Mouse (Mus musculus) hindlimb bud, embryonic 11.5 days (tissue): Measurements from ENCODE around the gene Gm45021.
"Not testable (repeated sequence)": the region's sequence is repeated elsewhere in the genome, so short reads cannot be mapped to it uniquely, and the experiment has no call there.

Experiments
- DNase-seq: peaks from one replicate; pipeline ENCODE4 v3.0.0-alpha.2; 2012; ENCODE audit warnings: low read depth, low spot score; ENCODE audit errors: extremely low spot score

Gm45021 gene

GRCm38 (mm10) chr6:48609512-48609911 lies 20.1 kb downstream of the Gm45021 start:
- no peak for DNase-seq

- DNase-seq: no peak
These were observed 21.2 kb downstream of the Gm45021 start for GRCm38 (mm10) chr6:48610657-48611056.

- DNase-seq: no peak
These were observed 24.1 kb downstream of the Gm45021 start for GRCm38 (mm10) chr6:48613464-48613863.

GRCm38 (mm10) chr6:48614756-48615155 lies 25.3 kb downstream of the Gm45021 start:
- no peak for DNase-seq

DNA sequence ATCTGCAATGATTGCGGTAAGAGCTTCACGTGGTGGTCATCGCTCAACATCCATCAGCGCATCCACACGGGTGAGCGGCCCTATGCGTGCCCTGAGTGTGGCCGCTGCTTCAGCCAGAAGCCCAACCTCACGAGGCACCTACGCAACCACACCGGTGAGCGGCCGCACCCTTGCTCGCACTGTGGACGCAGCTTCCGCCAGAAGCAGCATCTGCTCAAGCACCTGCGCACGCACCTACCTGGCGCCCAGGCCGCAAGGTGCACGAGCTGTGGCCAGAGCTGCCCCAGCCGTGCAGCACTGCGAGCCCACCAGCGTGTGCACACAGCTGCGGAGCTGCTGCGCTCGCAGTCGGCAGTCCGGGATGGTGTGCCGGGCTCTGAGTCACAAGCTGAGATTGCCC lies 30.6 kb downstream of the Gm45021 start:
- no peak for DNase-seq

GRCm38 (mm10) chr6:48622186-48622843 lies 32.9 kb downstream of the Gm45021 start:
- DNase-seq: not testable (repeated sequence)

- no peak for DNase-seq
These were observed 34.0 kb downstream of the Gm45021 start for GRCm38 (mm10) chr6:48623460-48623859.

- DNase-seq: no peak
These were observed 37.1 kb downstream of the Gm45021 start, which contains the start of gene AI854703 for GRCm38 (mm10) chr6:48626464-48626863. AI854703 (plus strand) TSS chr6:48626764.

- no peak for DNase-seq
These were observed 37.6 kb downstream of the Gm45021 start for GRCm38 (mm10) chr6:48626984-48627383.

GRCm38 (mm10) chr6:48627511-48627924 lies 38.1 kb downstream of the Gm45021 start:
- no peak for DNase-seq

GRCm38 (mm10) chr6:48628377-48628776 lies 39.0 kb downstream of the Gm45021 start:
- no peak for DNase-seq

DNA sequence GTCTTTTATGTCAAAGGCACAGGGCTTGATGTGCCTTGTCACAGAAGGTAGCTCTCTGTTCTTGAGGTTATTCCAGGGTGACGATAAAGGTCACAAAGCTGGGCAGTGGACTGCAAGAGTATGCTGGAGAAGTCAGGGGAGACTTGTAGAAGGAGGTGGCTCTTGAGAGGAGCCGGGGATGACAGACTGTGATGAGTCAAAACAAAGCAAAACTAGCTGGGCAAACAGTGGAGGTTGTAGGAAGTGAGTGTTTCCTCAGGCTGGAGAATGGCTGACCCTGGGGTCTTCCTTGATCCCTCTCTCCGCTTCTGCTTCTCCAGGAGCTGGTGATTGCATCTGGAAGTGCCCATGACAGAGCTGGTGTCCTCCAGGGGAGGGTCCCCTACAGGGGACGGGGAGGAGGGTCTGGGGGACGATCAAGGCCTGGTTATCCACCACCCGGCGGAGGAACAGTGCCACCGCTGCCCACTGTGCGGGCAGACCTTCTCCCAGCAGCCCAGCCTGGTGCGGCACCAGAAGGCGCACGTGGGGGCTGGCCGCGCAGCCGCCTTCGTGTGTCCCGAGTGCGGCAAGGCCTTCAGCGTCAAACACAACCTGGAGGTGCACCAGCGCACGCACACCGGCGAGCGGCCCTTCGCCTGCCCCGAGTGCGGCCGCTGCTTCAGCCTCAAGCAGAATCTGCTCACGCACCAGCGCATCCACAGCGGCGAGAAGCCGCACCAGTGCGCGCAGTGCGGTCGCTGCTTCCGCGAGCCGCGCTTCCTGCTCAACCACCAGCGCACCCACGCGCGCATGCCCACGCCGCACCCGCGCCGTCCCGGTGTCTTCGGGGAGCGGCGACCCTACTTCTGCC lies 39.6 kb downstream of the Gm45021 start:
- DNase-seq: no peak

GRCm38 (mm10) chr6:48629661-48630034 lies 40.2 kb downstream of the Gm45021 start:
- DNase-seq: no peak

DNA sequence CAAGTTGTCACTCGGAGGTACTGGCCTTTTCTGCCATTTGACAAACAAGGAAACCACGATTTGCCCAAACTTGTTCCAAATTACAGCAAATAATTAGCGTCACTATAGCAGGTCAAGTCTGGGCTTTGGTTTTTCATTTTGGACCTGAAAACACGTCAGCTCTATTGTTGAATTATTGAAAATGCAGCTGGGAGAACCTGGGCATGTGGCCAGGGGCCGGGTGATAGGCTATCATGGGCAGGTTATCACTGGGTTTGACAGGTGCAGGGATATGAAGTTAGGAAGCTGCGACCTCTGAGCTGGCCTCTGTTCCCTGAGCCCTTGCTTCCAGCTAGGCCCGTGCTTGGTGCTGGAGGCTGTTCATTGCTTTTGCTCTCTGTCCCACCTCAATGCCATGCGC lies 41.4 kb downstream of the Gm45021 start:
- no peak for DNase-seq

- no peak for DNase-seq
These were observed 45.7 kb downstream of the Gm45021 start for GRCm38 (mm10) chr6:48635105-48635504.

DNA sequence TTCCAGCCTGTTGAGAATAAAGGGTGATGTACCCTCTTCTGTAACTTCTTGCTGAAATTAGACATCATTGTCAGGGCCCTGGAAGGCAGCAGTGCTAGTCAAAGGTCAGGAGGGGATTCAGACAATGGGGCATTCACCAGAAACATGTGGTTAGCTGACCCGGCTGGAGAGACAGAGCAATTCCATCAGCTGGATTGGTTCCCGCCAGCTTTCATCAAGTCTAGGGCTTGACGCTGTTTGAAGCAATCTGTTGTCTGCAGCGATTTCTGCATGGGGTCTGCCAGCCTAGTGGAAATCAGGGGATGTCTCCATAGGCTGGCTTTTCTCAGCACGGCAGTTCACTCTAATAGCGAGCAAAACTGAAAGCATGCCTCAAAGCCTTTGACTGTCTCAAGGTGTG lies 47.1 kb downstream of the Gm45021 start:
- no peak for DNase-seq

- no peak for DNase-seq
These were observed 48.5 kb downstream of the Gm45021 start for GRCm38 (mm10) chr6:48637811-48638500.

- DNase-seq: no peak
These were observed 49.1 kb downstream of the Gm45021 start for GRCm38 (mm10) chr6:48638553-48638952.

DNA sequence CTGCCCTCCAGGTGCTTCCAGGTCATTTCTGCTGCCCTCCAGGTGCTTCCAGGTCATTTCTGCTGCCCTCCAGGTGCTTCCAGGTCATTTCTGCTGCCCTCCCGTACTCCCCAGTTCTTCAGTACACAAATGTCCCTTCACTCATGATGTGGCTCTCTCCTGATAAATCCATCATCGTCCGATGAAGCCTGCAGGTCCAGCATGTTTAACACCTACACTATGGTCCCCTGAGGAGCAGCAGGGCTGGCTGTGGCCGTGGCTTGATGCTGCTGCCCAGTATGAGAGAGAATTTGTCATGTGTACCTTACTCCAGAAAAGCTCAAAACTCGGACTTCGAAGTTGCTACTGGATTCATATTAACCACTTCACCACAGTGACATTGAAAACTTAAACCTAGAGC lies 52.0 kb downstream of the Gm45021 start:
- no peak for DNase-seq

DNA sequence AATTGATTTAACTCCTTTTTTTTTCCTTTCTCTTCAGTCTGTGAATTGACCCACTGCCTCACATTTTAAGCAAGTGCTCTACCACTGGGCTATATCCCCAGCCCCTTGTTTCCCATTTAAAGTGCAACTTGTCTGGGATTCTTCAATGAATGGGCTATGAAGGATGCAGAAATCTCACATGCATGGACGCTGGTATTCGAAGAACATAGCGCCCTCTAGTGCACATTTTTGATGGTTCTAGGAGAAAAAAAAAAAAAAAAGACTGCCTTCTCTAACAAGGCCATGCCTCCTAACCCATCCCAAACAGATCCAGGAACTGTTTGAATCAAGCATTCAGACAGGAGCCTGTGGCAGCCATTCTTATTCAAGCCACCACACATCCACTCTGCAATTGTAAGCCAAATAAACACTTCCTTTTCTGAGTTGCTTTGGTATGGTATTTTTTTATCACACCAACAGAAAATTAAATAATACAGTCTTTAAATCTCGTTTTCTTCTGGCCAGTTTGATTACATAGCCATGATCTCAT lies 53.4 kb downstream of the Gm45021 start:
- peak; percentile 68 for DNase-seq

- DNase-seq: peak; percentile 57
These were observed 56.4 kb downstream of the Gm45021 start for GRCm38 (mm10) chr6:48645660-48646308.
